Mouse (Mus musculus) liver, embryonic 14.5 days (tissue): Measurements from ENCODE around the gene Plod1. TPM values are rescaled to one million over a fixed set of nuclear protein-coding genes. Genes with fewer than 3 reads are reported as not detected.

Experiments
- ATAC-seq: fragments of 200-750 bp; cut with Nextera tagmentation; 2 replicates; pipeline ENCODE4 v1.8.0; 2017; ENCODE audit warnings: moderate number of reproducible peaks, mild to moderate bottlenecking, moderate library complexity; ENCODE audit not compliant: insufficient read depth
- DNase-seq, 3 experiments: peaks; one replicate each; pipeline ENCODE4 v3.0.0-alpha.2; 2012 to 2013; ENCODE audit warnings: low read depth in 3 of 3, low spot score in 3 of 3
- H3K27ac ChIP-seq: fragments of 300-500 bp; sonication (generic); 2 replicates; pipeline ENCODE4 v1.5.1; 2014; ENCODE audit warnings: moderate library complexity, mild to moderate bottlenecking, control low read depth, inconsistent platforms
- H3K27me3 ChIP-seq: fragments of 300-500 bp; sonication (generic); 2 replicates; pipeline ENCODE4 v1.6.1; 2014; ENCODE audit warnings: mild to moderate bottlenecking, low read length, moderate library complexity; ENCODE audit not compliant: control insufficient read depth, insufficient read depth
- H3K36me3 ChIP-seq: fragments of 300-500 bp; sonication (generic); replicated peaks from 2 replicates; pipeline ENCODE4 v1.6.1; 2014; ENCODE audit warnings: low read depth; ENCODE audit not compliant: control insufficient read depth, insufficient read depth
- H3K4me1 ChIP-seq, 2 experiments: fragments of 200-500 bp in 1 of 2; fragments of 300-500 bp in 1 of 2; sonication (generic) in 1 of 2; replicated peaks; 2 replicates each; pipeline ENCODE4 v1.6.1; 2012 to 2014; ENCODE audit warnings: antibody characterized with exemption in 1 of 2, inconsistent platforms in 1 of 2, low read length in 1 of 2; ENCODE audit not compliant: control insufficient read depth in 2 of 2, insufficient read depth in 2 of 2
- H3K4me2 ChIP-seq: fragments of 300-500 bp; sonication (generic); 2 replicates; pipeline ENCODE4 v1.6.1; 2014; ENCODE audit warnings: low read depth, mild to moderate bottlenecking, control low read depth, moderate library complexity
- H3K4me3 ChIP-seq, 2 experiments: fragments of 200-500 bp in 1 of 2; fragments of 300-500 bp in 1 of 2; sonication (generic) in 1 of 2; 2 replicates each; pipeline ENCODE4 v1.5.1; 2012 to 2014; ENCODE audit warnings: low read depth in 2 of 2, low read length in 2 of 2, mild to moderate bottlenecking in 2 of 2, control low read depth in 1 of 2, inconsistent platforms in 1 of 2, moderate library complexity in 1 of 2; ENCODE audit not compliant: insufficient read depth in 1 of 2
- H3K9ac ChIP-seq: fragments of 300-500 bp; sonication (generic); replicated peaks from 2 replicates; pipeline ENCODE4 v1.6.1; 2014; ENCODE audit warnings: mild to moderate bottlenecking, control low read depth, moderate library complexity
- H3K9me3 ChIP-seq: fragments of 300-500 bp; sonication (generic); 2 replicates; pipeline ENCODE4 v1.6.1; 2016; ENCODE audit warnings: low read length, mixed read lengths; ENCODE audit not compliant: control insufficient read depth
- CTCF ChIP-seq: IDR thresholded peaks from 2 replicates; pipeline ENCODE4 v1.5.1; 2016; ENCODE audit warnings: antibody characterized with exemption, low read depth, control low read depth
- EP300 ChIP-seq: IDR thresholded peaks from 2 replicates; pipeline ENCODE4 v1.6.1; 2016; ENCODE audit warnings: antibody characterized with exemption, low read depth
- WGBS: fragments of 180-500 bp; shearing (Covaris S2); extraction: QIAGEN DNeasy Blood & Tissue Kit; methylation state at CpG from one replicate; pipeline ENCODE4 v1.1.7; 2014; ENCODE audit not compliant: insufficient replicate concordance; 5-methylcytosine and 5-hydroxymethylcytosine counted together
- polyA plus RNA-seq, 2 experiments: library from polyadenylated mRNA; depleted of rRNA in 1 of 2; stranded (reverse) in 1 of 2; unstranded in 1 of 2; fragments of >200 nt; fragmentation: Nextera tagmentation in 1 of 2; extraction: Ambion mirVana in 1 of 2; gene quantifications; 2 replicates each; pipeline versions ENCODE4 v1.2.1 to v1.2.3; 2012 to 2014

Plod1 gene
- polyA plus RNA-seq, 2 experiments, result 15.5 to 20.2 TPM

- Histone ChIP-seq H3K4me1 (no peaks in the 10 kb centered on the region), H3K4me3 (no peak overlapping the region), H3K27me3 (no peaks in the 10 kb centered on the region), H3K4me2 (no peak overlapping the region), H3K9ac (no peak overlapping the region), H3K27ac (no peak overlapping the region), H3K36me3 (no peaks in the 10 kb centered on the region), H3K9me3 (no peaks in the 10 kb centered on the region)
- DNase-seq (no peak), ATAC-seq (no peak)
- TF ChIP-seq CTCF (no peak), EP300 (no peak)
- 46% methylated on average over 11 of the region's 11 CpGs for WGBS
Observed at GRCm38 (mm10) chr4:147922341-147922740, 14.2 kb downstream of the Plod1 start.

- H3K9ac ChIP-seq, result no peak overlapping the region
- H3K27ac ChIP-seq, result no peak overlapping the region
- 60% methylated on average over 10 of the region's 10 CpGs for WGBS
- DNase-seq (no peak), ATAC-seq (no peak)
- H3K4me1 ChIP-seq, result no peaks in the 10 kb centered on the region
- TF ChIP-seq EP300 (no peak), CTCF (no peak)
- H3K9me3 ChIP-seq, result no peaks in the 10 kb centered on the region
- H3K36me3 ChIP-seq, result no peaks in the 10 kb centered on the region
- H3K4me2 ChIP-seq, result no peak overlapping the region
- H3K27me3 ChIP-seq, result no peaks in the 10 kb centered on the region
- no peak overlapping the region for H3K4me3 ChIP-seq
Observed at GRCm38 (mm10) chr4:147920973-147921372, 15.6 kb downstream of the Plod1 start.

GRCm38 (mm10) chr4:147918459-147919121 is 18.0 kb downstream of the Plod1 start:
- H3K9me3 ChIP-seq, result no peaks in the 10 kb centered on the region
- H3K4me3 ChIP-seq, result no peak overlapping the region
- H3K27me3 ChIP-seq, result no peaks in the 10 kb centered on the region
- no peaks in the 10 kb centered on the region for H3K4me1 ChIP-seq
- peak in 1 of 3 experiments; percentile 26 for DNase-seq
- TF ChIP-seq CTCF (peak; percentile 64), EP300 (no peak)
- no peak overlapping the region for H3K27ac ChIP-seq
- no peak for ATAC-seq
- H3K9ac ChIP-seq, result no peak overlapping the region
- no peak overlapping the region for H3K4me2 ChIP-seq
- no peaks in the 10 kb centered on the region; the same call in 1 of the 2 replicates for H3K36me3 ChIP-seq
- WGBS, result 38% methylated on average over 7 of the region's 7 CpGs

- Histone ChIP-seq H3K4me2 (no peak overlapping the region), H3K27me3 (no peaks in the 10 kb centered on the region), H3K9ac (no peak overlapping the region), H3K27ac (no peak overlapping the region), H3K9me3 (no peaks in the 10 kb centered on the region), H3K36me3 (no peaks in the 10 kb centered on the region; the same call in 1 of the 2 replicates), H3K4me1 (peaks cover 0 to 4% of the 10 kb centered on the region in 2 experiments; a peak in 3 of 4 replicates), H3K4me3 (no peak overlapping the region)
- no peak for TF ChIP-seq CTCF
- no peak for TF ChIP-seq EP300
- no peak for ATAC-seq
- 73% methylated on average over 5 of the region's 5 CpGs for WGBS
- no peak for DNase-seq
Observed at GRCm38 (mm10) chr4:147909486-147909885, 27.1 kb downstream of the Plod1 start.

GRCm38 (mm10) chr4:147906230-147906629 is 30.3 kb downstream of the Plod1 start:
- H3K27ac ChIP-seq, result no peak overlapping the region
- ATAC-seq (no peak), DNase-seq (no peak)
- H3K4me3 ChIP-seq, result no peak overlapping the region
- 80% methylated on average over 5 of the region's 5 CpGs for WGBS
- peaks cover 6 to 11% of the 10 kb centered on the region in 2 experiments; a peak in 3 of 4 replicates for H3K4me1 ChIP-seq
- H3K9ac ChIP-seq, result no peak overlapping the region
- H3K9me3 ChIP-seq, result no peaks in the 10 kb centered on the region
- H3K27me3 ChIP-seq, result no peaks in the 10 kb centered on the region
- TF ChIP-seq EP300, result no peak
- TF ChIP-seq CTCF, result no peak
- no peak overlapping the region for H3K4me2 ChIP-seq
- peaks cover 5% of the 10 kb centered on the region; the same call in 1 of the 2 replicates for H3K36me3 ChIP-seq
